Mouse (Mus musculus) testis, adult 10 weeks (tissue): Measurements from ENCODE around the gene Olfr47. TPM values are rescaled to one million over a fixed set of nuclear protein-coding genes. Genes with fewer than 3 reads are reported as not detected.

ENCODE experiments used
- polyA plus RNA-seq: library from polyadenylated mRNA; stranded (reverse); fragments of 350-450 nt; fragmentation: Illumina TruSeq; extraction: RNeasy Lipid Tissue Mini Kit (QIAGEN cat#74804); gene quantifications from one replicate; pipeline ENCODE4 v1.2.3, GENCODE M21; 2014; ENCODE audit warnings: low read depth, low replicate concordance

Olfr47 gene
- not detected for polyA plus RNA-seq

DNA sequence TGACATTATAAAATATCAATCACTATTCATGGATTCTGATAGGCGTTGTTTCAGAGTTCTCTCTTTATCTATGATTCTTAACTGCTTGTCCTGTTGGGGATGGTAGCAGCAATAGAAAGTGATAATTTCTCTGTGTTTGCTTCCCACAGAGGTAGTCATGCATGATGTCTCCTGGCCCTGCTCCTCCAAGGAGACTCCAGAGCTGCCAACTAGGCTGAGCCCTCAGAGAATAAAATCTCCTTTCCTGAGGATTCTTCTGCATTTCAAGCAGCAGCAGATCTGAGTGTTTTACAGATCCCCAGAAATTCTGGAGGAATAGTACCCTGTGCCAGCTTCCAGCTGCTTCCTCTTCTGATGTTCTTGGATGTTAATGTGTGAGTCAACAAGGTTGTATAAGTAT, at the start of gene Olfr47:
Gene Olfr47, plus strand, starts transcription at position 275 of the 400 bp plus-strand sequence.

DNA sequence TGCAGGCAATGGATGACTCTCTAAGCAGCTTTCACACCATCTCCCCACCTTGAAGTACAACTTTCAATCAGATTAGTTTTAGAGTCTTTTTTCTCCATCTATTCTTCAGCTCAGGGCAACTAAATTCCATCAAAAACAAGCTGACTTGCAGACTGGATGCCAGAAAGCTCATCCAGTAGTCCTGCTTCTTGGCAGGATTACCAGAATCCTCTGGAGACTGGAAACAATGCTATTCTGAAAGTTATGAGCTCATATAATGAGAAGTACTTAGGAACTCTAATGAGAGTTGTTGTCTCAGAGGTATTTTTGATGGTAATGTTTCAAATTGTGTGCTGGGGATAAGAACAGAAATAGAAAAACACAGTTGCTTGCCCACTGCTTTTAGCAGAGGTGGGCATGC, 34.5 kb upstream of the Olfr47 start, which contains the start of gene Olfr435:
Gene Olfr435, plus strand, starts transcription at position 366 of the 400 bp plus-strand sequence.

GRCm38 (mm10) chr6:43212873-43213272, 18.5 kb upstream of the Olfr47 start, which contains the start of gene Olfr434:
Olfr434 (plus strand) TSS chr6:43213021.

DNA sequence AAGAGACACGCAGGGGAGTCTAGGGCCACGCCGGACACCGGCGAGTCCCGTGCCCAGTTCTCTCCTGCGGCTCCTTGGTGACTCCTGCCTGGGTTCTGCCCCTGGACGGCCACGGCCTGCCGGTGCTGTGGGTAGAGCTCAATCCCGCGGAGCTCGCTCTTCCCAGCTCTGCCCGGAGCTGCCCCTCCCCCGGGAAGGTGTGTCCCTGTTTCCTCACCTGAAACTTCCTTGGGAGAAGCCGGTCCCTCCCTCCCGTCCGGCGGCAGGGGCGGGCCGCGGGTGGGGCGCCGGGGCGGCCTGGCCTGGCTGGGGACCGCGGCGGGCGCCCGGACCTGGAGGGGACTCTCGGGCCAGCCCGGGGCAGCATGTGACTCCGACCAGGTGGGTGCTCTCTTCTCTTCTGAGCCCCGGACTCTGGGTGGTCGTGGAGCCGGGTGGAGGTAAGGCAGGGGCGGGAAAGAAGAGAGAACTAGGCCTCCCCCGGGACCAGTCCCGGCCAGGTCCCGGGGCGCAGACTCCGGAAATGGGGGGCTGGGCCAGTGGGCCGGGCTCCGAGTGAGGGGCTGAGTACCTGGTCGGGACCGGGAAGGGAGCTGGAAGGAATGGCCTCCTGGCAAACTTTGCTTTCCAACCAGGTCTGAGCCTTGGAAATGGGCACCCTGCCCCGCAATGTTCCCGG, 34.2 kb downstream of the Olfr47 start, which contains the start of gene Arhgef5:
Gene Arhgef5, plus strand, starts transcription at position 220 of the 679 bp plus-strand sequence.

Other genes with a start within 250 kb of the Olfr47 start
- gene Olfr441, start 125.2 kb upstream of the Olfr47 start, polyA plus RNA-seq = not detected
- 0.20 TPM for gene Olfr237-ps1, start 85.0 kb upstream of the Olfr47 start, polyA plus RNA-seq
- not detected for gene Olfr437, start 68.2 kb upstream of the Olfr47 start, polyA plus RNA-seq
- 0.14 TPM for gene Olfr13, start 59.4 kb upstream of the Olfr47 start, polyA plus RNA-seq
- gene Olfr435, start 34.4 kb upstream of the Olfr47 start, polyA plus RNA-seq = not detected
- gene Olfr434, start 18.5 kb upstream of the Olfr47 start, polyA plus RNA-seq = not detected
- 2.1 TPM for gene Arhgef5, start 34.1 kb downstream of the Olfr47 start, polyA plus RNA-seq
- gene Nobox, start 78.0 kb downstream of the Olfr47 start, polyA plus RNA-seq = 0.25 TPM